Mouse (Mus musculus): ENCODE measurements at regions not wholly inside any gene's neighbourhood (a gene's known extent, or its start where the extent isn't known, plus 50 kb on each side); places are given as distances from the start of the nearest gene placed in this dataset.

DNA sequence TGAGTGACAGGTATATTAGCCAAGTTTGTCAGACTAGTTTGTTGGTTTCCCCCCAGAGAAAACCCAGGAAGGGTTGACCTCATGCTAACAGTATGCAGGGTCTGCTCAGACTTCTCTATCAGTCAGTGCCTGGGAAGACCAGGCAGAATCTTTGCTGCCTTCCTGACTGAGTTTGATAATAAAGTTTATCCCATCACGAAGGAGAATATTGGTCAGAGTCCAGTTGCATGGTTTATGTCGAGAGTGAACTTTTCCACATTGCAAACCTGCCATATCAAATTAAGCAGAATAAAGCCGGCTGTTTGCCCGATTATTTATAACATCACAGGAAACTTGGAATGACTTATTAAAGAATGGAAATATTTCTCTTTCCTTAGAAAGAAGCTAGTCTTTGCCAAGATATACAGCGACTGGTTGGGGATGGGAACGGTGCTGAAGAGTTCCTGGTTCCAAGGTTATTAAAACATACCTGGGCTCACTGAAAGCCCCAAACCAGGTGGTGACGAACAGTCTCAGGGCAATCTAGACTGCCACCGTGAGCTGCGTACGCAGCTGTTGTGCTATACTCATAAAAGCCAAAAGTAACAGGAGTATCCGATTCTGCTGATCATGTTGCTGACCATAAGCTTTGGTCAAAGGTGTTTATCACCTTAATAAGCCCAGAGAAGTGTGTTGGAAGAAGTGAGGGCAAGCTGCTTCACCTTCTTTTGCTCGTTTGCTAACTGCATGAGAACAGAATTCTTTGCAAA lies 1536.7 kb upstream of the Flrt2 start:
- no peak for ATAC-seq

DNA sequence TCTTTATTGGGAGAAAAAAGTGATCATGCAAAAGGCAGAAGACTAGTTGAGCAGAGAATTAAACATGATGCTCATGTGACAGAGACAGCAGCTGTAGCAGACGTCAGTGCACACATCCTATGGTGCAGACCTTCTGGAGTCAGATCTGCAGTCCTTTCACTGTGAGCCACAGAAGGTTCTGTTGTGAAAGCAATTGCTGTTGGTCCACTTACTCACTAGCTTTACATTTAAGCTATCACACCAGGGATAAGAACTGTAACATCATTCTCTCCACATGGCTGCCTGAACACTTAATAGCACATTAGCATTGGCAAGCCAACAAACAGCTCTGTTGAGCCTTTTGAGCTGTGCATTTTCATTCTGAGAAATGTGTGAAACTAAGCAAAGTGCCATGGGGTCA lies 1509.7 kb upstream of the Flrt2 start:
- no peak for ATAC-seq

DNA sequence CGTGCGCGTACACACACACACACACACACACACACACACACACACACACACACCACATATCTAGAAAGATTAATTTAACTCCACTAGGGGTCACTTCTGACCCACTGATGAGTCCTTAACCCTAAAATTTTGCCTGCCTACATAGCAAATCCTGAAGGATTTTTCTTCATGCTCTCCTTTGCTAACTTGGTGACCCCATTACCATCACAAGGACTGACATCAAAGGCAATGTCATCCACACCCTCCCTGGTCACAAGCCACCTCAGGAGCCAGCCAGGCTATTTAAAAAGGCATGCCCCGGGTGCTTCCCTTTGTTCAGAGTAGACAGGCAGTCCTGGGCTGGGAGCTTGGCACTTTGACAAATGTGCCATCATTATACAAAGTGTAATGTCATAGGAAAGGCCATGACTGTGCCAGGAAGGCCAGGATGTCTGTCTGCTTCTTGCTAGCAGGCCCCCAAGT lies 1501.4 kb upstream of the Flrt2 start:
- no peak for ATAC-seq

DNA sequence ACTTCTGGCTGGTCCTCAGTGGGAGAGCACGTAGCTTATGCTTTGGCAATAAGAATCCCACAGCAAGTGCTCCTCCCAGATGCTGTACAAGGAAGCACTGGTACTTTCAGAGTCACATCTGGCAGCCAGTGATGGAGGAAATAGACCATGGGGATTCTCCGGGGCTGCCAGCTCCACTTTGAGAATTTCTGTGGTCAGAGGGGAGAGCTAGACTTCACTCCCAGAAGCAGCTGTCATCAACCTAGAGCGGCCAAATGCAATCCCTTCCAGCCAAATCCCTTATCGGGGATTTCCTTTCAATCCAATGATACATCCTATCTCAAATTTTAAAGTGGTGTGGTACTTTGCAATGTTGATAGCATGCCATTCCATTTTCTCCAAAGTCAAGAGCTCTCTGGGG lies 1474.1 kb upstream of the Flrt2 start:
- no peak for ATAC-seq

DNA sequence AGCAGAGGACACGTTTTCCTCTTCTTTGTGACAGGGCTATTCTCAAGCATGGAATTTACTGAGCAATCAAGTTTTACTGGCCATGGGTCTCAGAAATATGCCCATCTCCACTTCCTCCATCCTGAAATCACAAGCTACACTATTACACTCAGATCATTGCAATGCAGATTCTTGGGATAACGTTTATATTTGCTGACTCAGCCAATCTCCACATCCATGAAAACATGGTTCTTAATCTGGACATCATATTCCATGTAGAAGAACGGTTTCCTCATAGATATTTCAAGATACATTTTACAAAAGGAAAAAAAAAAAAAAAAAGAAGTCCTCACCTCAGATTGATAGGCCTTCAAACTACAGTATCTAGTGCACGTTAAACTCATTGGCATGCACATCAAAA lies 1462.1 kb upstream of the Flrt2 start:
- ATAC-seq: no peak

DNA sequence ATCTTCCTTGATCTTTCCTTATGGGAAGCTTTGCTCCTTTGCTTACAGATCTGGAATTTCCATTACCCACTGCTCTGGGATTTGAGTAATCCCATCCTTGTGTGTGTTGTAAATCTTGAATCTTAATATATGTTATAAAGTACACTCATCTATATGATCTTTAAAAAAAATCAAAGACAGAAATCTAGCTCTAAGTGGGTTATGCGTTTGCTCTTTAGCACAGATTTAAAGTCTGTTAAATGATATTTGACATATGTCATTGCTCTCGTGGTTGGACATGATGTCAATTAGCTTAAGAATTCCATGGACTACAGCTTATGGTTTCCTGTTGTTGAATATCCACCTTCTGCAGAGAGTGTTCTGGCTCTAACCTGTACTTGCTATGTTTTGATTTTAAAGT lies 1446.7 kb upstream of the Flrt2 start:
- ATAC-seq: no peak

DNA sequence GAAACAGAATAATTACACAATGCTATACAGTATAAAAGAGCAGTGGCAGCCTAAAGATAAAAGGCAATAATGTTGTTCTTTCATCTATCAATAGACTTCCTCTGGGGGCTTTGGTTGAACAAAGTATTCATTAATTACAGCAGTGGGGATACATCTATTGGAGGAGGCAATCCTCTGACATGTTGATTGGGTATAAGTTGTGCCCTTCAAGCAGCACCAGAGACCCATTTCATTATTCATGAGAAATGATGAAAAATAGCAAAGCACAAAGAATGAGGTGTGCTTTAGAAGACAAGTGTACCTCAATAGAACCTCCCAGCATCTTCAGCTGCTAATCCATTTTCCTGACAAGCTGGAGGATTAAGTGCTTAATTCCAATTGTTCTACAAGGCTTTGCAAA lies 1444.7 kb upstream of the Flrt2 start:
- ATAC-seq: no peak

DNA sequence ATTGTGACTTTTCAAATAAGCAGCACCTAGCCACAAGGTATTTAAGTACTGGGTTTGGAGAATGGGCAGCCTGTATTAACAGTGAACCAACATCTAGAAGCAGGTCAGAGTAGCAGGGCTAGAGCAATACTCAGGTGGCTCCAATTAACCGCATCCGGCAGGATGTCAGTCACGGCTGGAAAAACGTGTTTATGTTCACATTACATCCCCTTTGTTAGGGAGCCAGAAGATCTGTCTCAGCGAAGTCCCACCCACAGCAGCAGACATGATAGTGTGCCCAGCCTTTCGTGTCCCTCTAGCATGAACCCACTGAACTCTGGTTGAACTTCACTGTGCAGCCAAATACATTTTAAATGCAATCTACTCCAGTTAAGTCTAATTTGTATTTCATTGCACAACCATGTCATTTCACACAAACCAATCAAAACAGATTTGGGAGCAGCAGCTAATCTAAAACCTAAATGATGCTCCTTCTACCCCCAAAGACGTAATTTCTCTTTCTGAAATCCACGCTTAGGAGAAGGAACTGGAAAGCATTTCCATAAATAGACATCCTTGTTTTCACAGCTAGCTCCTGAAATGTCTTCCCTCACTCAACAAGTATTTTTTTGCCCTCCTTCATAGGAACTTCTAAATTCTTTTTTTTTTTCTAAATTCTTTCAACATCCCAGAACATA lies 1438.9 kb upstream of the Flrt2 start:
- ATAC-seq: no peak

DNA sequence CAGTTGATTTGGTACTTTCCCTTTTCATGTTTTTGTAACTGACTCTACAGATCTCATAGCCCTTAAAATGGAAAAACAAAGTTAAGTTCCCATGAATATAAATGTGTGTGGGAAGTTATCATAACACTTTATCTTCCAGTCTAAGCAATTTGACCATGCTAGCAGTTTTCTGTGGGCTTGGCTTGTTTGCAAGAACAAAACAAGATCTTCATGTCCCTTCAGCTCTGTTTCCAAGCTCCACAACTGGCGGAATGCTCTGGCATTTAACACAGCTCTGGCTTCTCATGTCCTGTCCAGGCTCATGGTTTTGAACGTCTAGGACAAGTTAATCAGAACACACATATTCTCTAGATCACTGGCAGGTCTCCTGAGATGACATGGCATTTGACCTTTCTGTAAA lies 1411.1 kb upstream of the Flrt2 start:
- ATAC-seq: no peak

DNA sequence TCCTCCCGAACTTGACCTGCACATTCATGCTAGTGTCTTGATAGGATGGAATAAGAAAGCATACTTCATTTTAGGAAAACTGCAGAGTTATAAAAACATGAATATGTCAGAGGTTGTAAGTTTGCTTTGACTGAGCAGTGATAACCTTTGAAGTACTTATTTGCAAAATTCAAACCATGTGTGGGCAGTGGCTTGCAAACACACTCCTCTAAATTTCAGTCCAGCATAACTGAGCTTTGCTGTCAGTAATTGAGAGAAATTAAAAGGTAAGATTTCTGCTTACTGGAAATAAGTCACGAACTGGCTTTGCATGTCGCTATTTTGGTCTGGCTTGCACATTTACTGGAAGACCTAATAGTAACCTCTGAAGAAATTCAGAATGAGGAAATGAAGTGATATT lies 1409.1 kb upstream of the Flrt2 start:
- no peak for ATAC-seq

DNA sequence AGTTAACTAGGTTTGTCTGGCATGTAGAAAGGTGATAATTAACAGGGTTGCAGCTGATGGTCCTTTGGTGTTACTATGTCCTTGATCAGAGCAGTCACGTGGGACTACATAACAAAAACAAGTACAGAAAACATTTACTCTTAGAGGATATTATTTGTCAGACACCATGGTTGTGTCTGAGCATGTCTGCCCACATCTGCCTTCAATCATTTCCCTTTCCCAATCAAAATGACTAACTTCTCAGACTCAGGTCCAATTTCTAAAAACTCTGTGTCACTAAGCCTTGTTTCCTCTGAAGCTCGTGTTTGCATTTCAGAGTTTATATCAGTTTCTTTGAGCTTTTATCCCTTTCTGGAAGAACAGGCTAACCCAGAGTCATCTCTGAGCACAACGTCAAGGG lies 1408.5 kb upstream of the Flrt2 start:
- ATAC-seq: no peak

DNA sequence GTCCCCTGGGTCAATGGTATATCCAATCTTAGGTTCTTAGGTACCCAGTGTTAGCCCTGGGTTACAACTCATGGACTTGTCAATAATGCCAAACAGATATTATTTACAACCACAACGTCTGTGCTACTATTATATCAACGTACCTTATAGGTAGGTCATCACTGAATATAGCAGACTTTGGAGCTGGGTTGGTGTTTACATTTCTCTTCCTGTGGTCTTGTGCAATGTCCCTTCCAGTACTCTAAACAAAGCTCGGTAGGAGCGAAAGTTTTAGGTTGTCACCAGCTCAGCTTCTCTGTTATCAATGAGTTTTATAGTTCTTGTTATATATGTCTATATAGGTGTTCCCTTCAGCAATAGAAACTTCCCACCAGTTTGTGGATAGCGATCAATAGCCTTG lies 1394.2 kb upstream of the Flrt2 start:
- ATAC-seq: no peak

DNA sequence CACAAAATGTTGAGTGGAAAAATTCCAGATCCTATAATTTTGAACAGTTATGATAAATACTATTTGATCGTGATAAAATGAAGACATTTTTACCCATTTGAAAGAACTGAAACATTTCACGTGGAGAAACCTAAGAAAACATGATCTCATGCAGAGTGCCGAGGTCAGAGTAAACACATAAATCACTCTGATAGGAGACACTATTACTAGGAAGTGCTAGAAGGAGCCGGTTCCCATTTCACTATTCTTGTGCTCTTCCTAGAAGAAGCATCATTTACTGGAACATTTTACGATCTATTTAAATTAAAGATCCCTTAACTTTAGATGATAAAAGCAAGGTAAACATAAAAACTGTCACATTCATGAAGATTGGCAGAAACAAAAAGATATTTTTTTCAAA lies 1359.7 kb upstream of the Flrt2 start:
- no peak for ATAC-seq

DNA sequence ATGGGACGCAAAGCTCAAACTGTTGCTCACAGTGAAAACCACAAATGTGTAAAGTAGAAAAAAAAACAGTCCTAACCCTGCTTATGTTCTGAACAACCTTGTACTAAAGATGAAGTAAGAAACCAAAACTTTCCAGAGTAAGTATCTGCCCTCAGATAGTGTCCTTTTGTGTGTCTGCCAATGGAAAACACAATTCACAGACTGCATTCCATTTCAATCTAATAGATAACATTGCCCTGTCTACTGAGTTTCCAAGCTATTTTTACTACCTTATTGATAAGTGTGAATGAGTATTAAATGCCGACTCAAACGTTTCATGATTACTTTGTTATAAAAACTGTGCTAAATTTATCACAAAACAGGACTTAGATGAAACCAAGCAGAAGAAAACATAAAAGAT lies 1357.4 kb upstream of the Flrt2 start:
- no peak for ATAC-seq

DNA sequence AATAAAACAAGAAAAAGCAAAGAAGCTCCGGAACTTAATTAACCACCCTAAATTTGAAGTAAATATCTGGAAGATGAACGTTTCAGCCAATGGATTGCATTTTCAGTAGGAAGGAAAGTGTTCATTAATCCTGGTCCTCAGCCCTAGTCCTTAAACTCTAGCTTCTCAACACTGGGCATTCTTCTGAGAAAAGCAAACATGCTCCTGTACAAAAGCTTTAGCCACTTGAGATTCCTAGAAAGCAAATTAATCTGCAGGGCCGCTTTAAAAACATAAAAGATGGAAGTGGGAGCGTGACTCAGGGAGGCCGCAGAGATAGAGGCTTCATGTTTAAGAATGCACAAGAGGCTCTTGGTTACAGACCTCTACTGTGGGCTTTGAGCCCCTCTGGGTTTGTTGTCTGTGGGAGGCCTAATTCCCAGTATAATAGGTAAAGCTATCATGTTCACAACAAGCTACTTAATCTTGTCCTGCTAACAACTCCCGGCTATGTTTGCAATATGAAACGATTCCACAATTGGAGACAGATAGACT lies 1342.3 kb upstream of the Flrt2 start:
- no peak for ATAC-seq

DNA sequence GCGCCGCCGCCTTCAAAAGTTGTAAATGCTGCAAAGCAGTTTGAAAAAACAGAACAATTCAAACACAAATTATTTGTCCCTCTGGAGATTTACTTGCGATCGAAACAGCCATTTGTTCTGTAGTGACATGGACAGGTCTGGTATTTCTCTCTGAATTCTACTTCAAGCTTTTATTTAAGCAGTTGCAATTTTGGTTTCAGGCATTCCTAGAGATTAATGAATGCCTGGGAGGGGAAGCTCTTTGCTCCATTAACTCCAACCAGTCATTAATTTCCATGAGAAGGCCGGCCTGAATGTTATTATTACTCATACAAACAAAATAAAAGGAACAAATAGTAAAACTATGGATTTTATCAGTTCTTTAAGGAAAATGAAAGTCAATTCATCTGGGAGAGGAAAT lies 1327.8 kb upstream of the Flrt2 start:
- ATAC-seq: no peak

DNA sequence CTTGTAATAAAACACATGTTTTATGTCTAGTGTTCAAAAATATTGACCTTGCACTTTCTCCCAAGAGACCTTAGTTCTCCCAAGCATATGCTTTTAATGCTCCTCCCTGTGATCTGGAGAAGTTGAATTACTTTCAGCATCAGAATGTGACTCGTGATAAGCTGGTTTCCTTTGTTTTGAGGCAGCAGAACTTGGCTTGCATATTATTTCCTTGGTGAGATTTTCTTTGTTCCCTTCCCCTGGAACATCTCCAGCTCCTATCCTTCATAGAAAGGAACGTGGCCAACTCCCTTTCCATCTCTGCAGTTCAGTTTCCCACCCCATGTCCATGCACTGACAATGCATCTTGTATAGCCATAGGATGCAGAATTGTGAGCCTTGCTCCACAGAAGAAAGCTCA lies 1292.0 kb upstream of the Flrt2 start:
- ATAC-seq: no peak

DNA sequence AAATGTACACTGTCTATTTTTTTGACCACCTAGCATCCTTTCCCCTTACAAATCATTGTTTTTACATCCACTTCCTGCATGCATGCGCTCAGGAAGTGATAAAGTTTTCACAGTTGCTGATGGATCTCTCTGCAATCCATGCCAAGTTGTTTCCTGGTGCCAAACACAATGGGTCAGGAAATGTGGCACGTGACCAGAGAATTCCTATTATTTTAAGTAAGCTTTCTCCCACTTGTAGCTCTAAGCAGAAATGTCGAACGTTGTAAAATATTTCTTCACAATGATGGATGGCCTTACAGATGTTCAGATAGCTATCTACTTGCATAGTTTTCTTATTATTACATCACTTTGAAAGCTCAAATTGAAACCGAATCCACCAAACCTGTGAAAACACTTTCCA lies 1271.1 kb upstream of the Flrt2 start:
- ATAC-seq: no peak

DNA sequence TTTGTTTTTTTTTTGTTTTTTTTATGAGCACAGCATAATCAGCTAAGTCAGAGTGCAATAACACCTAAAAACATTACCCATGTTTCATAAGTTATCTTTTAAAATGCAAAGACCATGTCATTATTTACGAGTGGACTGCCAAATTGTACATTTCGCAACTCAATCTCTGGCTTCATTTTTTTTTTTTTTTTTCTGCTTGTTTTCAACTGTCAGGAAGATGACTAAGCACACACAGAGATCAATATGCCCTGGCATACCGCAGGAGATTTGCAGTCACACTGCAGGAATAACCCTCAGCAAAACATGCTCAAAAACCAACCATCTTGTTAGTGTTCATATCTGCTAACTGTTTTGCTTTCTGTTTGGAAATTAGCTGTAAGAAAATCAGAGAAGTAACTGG lies 1270.3 kb upstream of the Flrt2 start:
- no peak for ATAC-seq

DNA sequence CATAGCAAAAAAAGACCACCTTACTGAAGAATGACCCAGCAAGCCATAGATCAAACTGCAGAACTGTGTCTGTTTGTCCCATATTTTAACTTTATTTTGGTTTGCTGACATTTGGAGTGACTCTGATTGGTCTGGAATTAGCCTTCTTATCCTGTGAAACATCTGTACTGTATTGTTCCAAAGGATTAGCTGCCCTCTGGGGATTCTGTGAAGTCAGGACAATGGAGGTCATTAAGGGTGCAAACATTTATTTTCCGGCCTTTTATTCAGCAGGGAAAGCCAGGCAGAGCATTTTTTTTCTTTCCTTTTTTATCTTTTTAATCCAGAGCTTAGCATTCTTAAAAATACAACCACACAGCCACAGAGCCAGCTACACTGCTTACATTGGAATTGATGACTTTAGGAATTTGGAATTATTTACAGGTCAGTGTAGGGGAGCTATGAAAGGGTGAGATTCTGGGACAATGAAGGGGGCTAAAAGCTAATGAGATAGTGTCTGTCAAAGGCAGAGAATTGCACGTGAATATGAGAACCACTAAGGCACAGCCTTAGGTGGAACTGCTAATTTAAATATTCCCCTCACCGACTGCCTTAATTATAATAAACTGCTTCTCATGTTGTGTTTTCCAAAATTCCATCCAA lies 1267.6 kb upstream of the Flrt2 start:
- no peak for ATAC-seq

DNA sequence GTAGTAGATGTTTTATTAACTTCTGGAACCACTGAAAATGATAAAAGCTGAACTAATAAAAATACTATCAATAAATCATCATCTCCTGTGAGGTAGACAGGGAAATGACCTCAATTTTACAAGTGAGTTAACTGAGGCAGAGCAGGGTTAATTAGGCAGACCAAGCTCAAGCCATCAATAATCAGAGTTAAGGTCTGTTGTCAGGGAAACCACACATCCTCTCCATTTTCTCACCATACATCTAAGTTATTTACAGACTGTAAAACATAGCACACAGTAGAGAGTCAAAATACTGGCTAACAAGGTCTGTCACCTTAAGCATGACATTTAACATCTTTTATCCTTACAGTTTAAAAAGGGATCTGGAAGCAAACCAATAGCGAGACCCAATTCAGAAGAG lies 1242.5 kb upstream of the Flrt2 start:
- ATAC-seq: no peak

DNA sequence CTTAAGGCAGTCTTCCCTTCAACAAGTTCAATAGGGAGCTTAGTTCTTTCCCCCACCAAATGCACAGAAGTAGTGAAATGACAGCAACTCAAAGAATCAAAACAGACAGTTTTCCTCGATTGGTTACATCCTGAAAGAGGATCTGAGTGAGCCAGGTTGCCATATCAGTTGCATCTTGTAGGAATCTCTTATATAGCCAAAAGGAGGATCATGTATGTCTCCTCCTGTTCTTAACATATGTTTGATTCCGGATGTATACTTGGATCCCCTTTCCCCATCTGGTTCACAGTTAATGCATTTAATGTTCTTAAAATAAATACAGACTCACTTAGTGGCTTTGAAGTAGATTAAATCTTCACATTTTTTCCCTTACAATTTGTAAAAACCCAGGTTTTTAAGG lies 1224.0 kb upstream of the Flrt2 start:
- ATAC-seq: no peak

DNA sequence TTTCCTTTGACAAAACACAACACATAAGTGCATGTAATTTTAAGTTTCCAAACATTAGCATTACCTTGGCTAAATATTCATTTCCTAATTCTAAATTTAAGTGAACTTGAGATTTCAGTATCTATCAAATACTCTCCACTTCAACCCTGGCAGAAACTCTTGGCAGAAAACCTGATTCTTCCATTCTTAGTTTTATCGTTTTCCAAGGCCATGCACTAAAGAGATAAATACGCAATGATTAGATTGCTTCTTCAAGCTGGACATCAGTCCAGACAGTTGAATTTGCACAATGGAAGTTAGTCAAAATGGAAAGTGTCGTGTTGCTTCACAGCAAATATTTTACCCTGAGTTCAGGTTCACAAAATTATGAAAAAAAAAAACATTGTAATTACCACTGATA lies 1223.4 kb upstream of the Flrt2 start:
- ATAC-seq: no peak

DNA sequence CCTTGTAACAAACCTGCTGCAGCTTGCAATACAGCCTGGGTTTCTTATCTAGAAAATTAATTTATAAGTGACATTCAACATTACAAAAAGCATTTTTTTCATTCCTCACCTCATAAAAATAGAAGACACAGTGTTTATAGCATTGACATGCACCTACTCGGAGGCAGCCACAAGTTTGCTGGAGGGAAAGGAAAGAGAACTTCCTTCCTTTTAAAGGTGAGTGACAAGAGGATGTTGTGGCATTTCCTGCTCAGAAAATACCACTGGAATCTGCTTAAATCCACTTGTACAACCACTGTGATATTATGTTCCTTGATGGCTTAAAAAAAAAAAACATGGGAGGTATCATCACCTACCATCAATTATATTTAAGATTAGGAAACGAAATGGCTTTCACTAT lies 1222.2 kb upstream of the Flrt2 start:
- no peak for ATAC-seq
